Mouse (Mus musculus) myocyte (in vitro differentiated cells): ENCODE measurements around the gene Ccdc81. TPM values are rescaled to one million over a fixed set of nuclear protein-coding genes. Genes with fewer than 3 reads are reported as not detected.

Experiments
- H3K27me3 ChIP-seq: one replicate; pipeline ENCODE4 v1.6.1; 2011; ENCODE audit not compliant: control insufficient read depth, insufficient read depth, insufficient read length
- H3K36me3 ChIP-seq: one replicate; pipeline ENCODE4 v1.6.1; 2011; ENCODE audit not compliant: control insufficient read depth, insufficient read depth
- H3K4me2 ChIP-seq: one replicate; pipeline ENCODE4 v1.6.1; 2011; ENCODE audit warnings: low read depth, control low read depth
- H3K4me3 ChIP-seq: one replicate; pipeline ENCODE4 v1.5.1; 2011; ENCODE audit warnings: mild to moderate bottlenecking, control low read depth, moderate library complexity
- H3K79me2 ChIP-seq: one replicate; pipeline ENCODE4 v1.6.1; 2011; ENCODE audit not compliant: control insufficient read depth, insufficient read depth
- H3ac ChIP-seq: one replicate; pipeline ENCODE4 v1.6.1; 2011; ENCODE audit not compliant: control insufficient read depth, insufficient read length
- CEBPB ChIP-seq: IDR thresholded peaks from 2 replicates; pipeline ENCODE4 v1.6.1; 2011; ENCODE audit warnings: mild to moderate bottlenecking, moderate library complexity; ENCODE audit not compliant: poor library complexity, insufficient read depth, severe bottlenecking
- E2F4 ChIP-seq: IDR thresholded peaks from one replicate; pipeline ENCODE4 v1.6.1; 2011; ENCODE audit warnings: mild to moderate bottlenecking, control low read depth, moderate library complexity; ENCODE audit not compliant: insufficient read depth
- MAX ChIP-seq: IDR thresholded peaks from one replicate; pipeline ENCODE4 v1.6.1; 2011; ENCODE audit warnings: low read depth, mild to moderate bottlenecking, control low read depth
- MYOD1 ChIP-seq, 3 experiments: IDR thresholded peaks; one replicate each; pipeline ENCODE4 v1.6.1; 2011; ENCODE audit warnings: control low read depth in 2 of 3, low read depth in 2 of 3, mild to moderate bottlenecking in 2 of 3, moderate library complexity in 1 of 3; ENCODE audit not compliant: insufficient read length in 2 of 3, control insufficient read depth in 1 of 3
- MYOG ChIP-seq, 3 experiments: IDR thresholded peaks; one replicate each; pipeline ENCODE4 v1.6.1; 2011; ENCODE audit warnings: control low read depth in 2 of 3, low read depth in 2 of 3, mild to moderate bottlenecking in 2 of 3; ENCODE audit not compliant: insufficient read length in 2 of 3, control insufficient read depth in 1 of 3, insufficient read depth in 1 of 3
- POLR2A ChIP-seq: IDR thresholded peaks from one replicate; pipeline ENCODE4 v1.6.1; 2011; ENCODE audit warnings: low read depth, mild to moderate bottlenecking, control low read depth, moderate library complexity; ENCODE audit not compliant: insufficient read length
- POLR2AphosphoS2 ChIP-seq: IDR thresholded peaks from one replicate; pipeline ENCODE4 v1.6.1; 2011; ENCODE audit warnings: low read depth, control low read depth; ENCODE audit not compliant: insufficient read length
- REST ChIP-seq: IDR thresholded peaks from one replicate; pipeline ENCODE4 v1.6.1; 2011; ENCODE audit warnings: mild to moderate bottlenecking, control low read depth, moderate library complexity; ENCODE audit not compliant: insufficient read depth, insufficient read length
- SRF ChIP-seq: IDR thresholded peaks from one replicate; pipeline ENCODE4 v1.6.1; 2011; ENCODE audit warnings: low read depth; ENCODE audit not compliant: control insufficient read depth, insufficient read length
- TCF12 ChIP-seq: IDR thresholded peaks from one replicate; pipeline ENCODE4 v1.6.1; 2011; ENCODE audit warnings: mild to moderate bottlenecking, control low read depth; ENCODE audit not compliant: poor library complexity, insufficient read depth, severe bottlenecking
- TCF3 ChIP-seq: IDR thresholded peaks from one replicate; pipeline ENCODE4 v1.6.1; 2011; ENCODE audit warnings: low read depth, control low read depth; ENCODE audit not compliant: insufficient read length
- USF1 ChIP-seq: IDR thresholded peaks from one replicate; pipeline ENCODE4 v1.6.1; 2011; ENCODE audit warnings: low read depth, mild to moderate bottlenecking, control low read depth, moderate library complexity
- polyA plus RNA-seq: library from polyadenylated mRNA; unstranded; fragments of >200 nt; fragmentation: generic; extraction: Trizol; gene quantifications from one replicate; pipeline ENCODE4 v1.2.1, GENCODE M21; 2012; ENCODE audit warnings: missing spikeins

The Ccdc81 gene
- polyA plus RNA-seq, 1 experiment = not detected

DNA sequence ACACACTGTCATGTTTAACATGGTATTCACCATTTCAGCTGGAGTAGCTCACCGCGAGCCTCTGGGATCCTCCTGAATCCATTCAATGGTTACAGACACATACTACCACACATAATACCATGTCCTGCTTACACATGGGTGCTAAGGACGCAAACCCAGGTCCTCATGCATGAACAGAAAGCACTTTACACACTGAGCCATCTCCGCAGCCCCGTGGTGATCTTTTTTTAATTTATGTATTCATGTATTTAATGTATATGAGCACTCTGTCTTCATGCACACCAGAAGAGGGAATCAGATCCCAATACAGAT, 61.1 kb downstream of the Ccdc81 start:
- TF ChIP-seq POLR2AphosphoS2 (no peak), SRF (no peak), TCF12 (no peak), REST (no peak)
- Histone ChIP-seq H3K79me2 (no peaks in the 10 kb centered on the region), H3K4me3 (no peak overlapping the region), H3K4me2 (no peak overlapping the region), H3K27me3 (no peaks in the 10 kb centered on the region), H3ac (no peak overlapping the region), H3K36me3 (no peaks in the 10 kb centered on the region)

- H3K27me3 ChIP-seq = no peaks in the 10 kb centered on the region
- H3K79me2 ChIP-seq = no peaks in the 10 kb centered on the region
- H3ac ChIP-seq = no peak overlapping the region
- TF ChIP-seq TCF3 = no peak
- TF ChIP-seq CEBPB = no peak
- TF ChIP-seq REST = no peak
- H3K36me3 ChIP-seq = no peaks in the 10 kb centered on the region
- H3K4me3 ChIP-seq = no peak overlapping the region
- H3K4me2 ChIP-seq = peak overlapping the region; percentile 47
Measured at GRCm38 (mm10) chr7:89841670-89842403, 61.6 kb downstream of the Ccdc81 start.

DNA sequence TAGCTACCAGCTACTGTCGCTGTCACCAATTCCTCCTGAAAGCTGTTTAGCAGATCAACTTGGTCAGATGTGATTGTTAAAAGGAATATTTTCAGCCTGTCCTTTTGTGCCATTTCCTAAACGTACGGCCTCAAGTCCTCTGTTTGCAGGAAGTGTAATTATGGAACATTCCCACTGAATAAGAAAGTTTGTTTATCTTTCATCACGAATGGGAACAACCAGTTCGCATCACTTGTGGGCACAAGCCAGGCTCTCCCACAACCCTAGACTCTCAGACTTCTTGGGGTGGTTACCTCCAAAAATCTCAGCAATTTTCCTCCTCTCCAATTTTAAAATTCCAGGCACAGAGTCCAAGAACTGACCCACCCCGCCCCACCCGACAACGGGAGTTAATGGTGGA, 63.7 kb downstream of the Ccdc81 start:
- Histone ChIP-seq H3K4me3 (no peak overlapping the region), H3K27me3 (no peaks in the 10 kb centered on the region), H3K36me3 (peaks cover 3% of the 10 kb centered on the region), H3K79me2 (no peaks in the 10 kb centered on the region), H3ac (no peak overlapping the region), H3K4me2 (no peak overlapping the region)
- TF ChIP-seq POLR2AphosphoS2 (no peak), MYOD1 (IDR thresholded peaks at IDR 0.05; ENCODE audit: control insufficient read depth in 1 of 3, insufficient read length in 2 of 3, low read depth in 2 of 3) (no peak)

GRCm38 (mm10) chr7:89837841-89838240, 65.6 kb downstream of the Ccdc81 start:
- Histone ChIP-seq H3K4me3 (no peak overlapping the region), H3K27me3 (no peaks in the 10 kb centered on the region), H3K36me3 (peaks cover 3% of the 10 kb centered on the region), H3K79me2 (no peaks in the 10 kb centered on the region), H3ac (no peak overlapping the region), H3K4me2 (peak overlapping the region; percentile 49)
- TF ChIP-seq POLR2AphosphoS2 (no peak), SRF (no peak), TCF3 (no peak), MYOG (IDR thresholded peaks at IDR 0.05; ENCODE audit: control insufficient read depth in 1 of 3, insufficient read depth in 1 of 3, insufficient read length in 2 of 3, low read depth in 2 of 3) (no peak), MYOD1 (IDR thresholded peaks at IDR 0.05; ENCODE audit: control insufficient read depth in 1 of 3, insufficient read length in 2 of 3, low read depth in 2 of 3) (peak in 1 of 3 experiments; percentile 35), REST (no peak), CEBPB (no peak), E2F4 (no peak), MAX (no peak), TCF12 (peak; percentile 62), USF1 (peak; percentile 40), POLR2A (no peak)

DNA sequence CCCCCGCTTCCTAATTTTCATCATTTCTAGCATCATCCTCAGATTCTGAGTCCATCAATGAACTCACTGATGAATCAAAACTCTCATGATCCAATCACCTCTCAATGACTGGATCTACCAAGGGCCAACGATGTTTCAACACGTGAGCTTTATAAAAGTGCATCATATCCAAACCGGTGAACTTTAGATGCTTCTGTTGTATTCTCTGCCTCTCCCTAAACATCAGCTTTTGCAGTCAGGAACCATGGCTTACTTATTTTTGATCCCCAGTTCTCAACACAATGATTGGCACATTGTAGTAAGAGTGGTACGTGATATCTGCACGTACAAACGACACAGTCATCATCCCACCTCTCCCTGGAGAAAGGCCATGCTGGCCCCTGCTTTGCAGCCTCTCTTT, 66.8 kb downstream of the Ccdc81 start:
- H3K4me2 ChIP-seq = no peak overlapping the region

More for the DNA sequence above, 66.8 kb downstream of the Ccdc81 start:
- Histone ChIP-seq H3ac (no peak overlapping the region), H3K27me3 (no peaks in the 10 kb centered on the region), H3K79me2 (no peaks in the 10 kb centered on the region), H3K36me3 (peaks cover 3% of the 10 kb centered on the region), H3K4me3 (no peak overlapping the region)
- TF ChIP-seq MYOG (IDR thresholded peaks at IDR 0.05; ENCODE audit: control insufficient read depth in 1 of 3, insufficient read depth in 1 of 3, insufficient read length in 2 of 3, low read depth in 2 of 3) (no peak), TCF3 (no peak), USF1 (no peak), POLR2A (no peak), TCF12 (no peak), MAX (no peak)
